Mouse (Mus musculus) embryo, embryonic 11.5 days (tissue): ENCODE measurements around the gene Fgfrl1.

Source experiments
- DNase-seq: peaks from one replicate; pipeline ENCODE4 v3.0.0-alpha.2; 2012; ENCODE audit warnings: low read depth, low spot score

Fgfrl1 gene

GRCm38 (mm10) chr5:108692271-108692670 is at the start of gene Fgfrl1:
Gene Fgfrl1 (plus strand): TSS chr5:108692382.
- no peak for DNase-seq

GRCm38 (mm10) chr5:108643674-108644073 is 48.5 kb upstream of the Fgfrl1 start:
- DNase-seq: no peak

DNA sequence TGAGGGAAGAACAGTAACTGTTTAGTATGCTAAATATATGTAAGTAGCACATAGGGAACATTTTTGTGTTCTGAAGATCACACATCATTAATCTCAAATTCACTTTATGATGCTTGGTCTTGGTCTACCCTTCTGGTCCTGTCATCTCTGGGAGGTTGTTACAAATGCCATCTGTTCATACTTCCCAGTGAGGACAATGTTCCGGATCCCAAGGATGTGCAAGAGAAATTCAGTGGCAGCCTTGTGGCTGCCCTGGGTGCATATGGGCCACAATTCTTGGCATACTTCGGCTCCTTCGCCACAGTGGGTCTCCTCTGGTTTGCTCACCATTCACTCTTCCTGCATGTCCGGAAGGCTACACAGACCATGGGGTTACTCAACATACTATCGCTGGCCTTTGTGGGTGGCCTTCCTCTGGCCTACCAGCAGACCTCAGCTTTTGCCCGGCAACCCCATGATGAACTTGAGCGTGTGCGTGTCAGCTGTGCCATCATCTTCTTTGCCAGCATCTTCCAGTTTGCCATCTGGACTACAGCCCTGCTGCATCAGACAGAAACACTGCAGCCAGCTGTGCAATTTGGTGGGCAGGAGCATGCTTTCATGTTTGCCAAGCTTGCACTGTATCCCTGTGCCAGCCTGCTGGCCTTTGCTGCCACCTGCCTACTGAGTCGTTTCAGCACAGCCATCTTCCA is 46.4 kb upstream of the Fgfrl1 start:
- no peak for DNase-seq

DNA sequence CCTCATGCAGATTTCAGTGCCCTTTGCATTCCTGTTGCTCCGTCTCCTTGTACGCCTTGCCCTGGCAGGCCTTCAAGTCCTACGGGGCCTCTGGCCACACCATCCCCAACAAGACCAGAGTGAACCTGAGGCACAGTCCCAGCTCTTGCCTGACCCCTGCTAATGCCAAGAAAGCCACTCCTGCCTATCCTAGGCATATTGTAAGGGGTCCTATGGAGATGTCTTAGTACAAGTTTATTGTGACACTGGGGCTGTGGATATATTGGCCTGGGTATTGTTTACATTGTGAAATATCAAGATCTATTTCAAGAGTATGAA is 45.9 kb upstream of the Fgfrl1 start:
- no peak for DNase-seq

- no peak for DNase-seq
These were observed 44.9 kb upstream of the Fgfrl1 start for GRCm38 (mm10) chr5:108647311-108647710.

DNA sequence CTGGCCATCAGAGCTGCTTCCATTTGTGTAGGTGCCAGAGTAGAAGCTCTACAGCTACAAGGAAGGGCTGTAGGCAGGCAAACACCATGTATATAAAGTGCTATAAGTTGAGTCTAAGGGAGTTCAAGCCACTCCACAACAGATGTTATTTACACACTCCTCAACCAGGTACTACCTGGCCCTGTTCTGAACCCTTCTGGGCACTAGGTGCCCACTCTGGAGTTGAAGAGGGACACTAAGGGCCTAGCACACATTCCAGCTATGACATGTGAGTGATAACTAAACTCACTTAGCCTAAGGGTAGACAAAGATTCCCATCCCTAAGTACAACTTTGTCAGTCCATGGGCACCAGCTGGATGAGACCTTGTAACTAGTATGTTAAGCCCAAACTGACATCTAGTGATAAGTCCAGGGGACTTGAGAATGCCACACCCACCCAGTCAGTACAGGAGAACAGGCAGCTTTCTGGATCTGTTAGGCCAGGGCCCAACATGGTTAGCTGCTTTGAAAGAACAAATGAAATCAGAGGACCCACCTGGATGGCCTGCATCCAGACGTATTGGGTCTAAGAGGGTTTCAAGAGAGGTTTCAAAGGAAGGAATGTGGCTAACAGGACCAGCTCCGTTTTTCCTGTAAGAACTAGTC is 44.2 kb upstream of the Fgfrl1 start:
- DNase-seq: no peak

- no peak for DNase-seq
These were observed 43.1 kb upstream of the Fgfrl1 start for GRCm38 (mm10) chr5:108648937-108649576.

- no peak for DNase-seq
These were observed 41.8 kb upstream of the Fgfrl1 start for GRCm38 (mm10) chr5:108650341-108650740.

- DNase-seq: no peak
These were observed 41.0 kb upstream of the Fgfrl1 start for GRCm38 (mm10) chr5:108651136-108651720.

GRCm38 (mm10) chr5:108651823-108652222 is 40.4 kb upstream of the Fgfrl1 start:
- peak; percentile 46 for DNase-seq

DNA sequence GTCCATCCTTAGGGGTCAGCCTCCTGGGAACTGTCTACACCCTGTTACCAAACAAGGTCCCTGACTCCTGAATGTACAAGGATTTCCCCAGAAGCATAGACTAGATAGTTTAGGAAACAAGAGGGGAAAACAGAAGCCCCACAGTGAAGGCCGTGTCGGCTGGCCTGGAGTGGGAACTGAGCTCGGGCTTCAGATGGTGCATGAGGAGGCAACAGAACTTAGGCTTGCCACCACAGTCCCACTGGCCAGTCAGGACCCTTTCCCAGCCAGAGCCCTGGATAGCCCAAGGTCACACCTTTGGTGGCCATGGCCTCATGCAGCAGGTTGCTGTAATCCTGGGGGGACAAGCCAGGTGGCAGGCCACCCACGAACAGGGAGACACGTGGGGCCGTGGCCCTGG is 38.8 kb upstream of the Fgfrl1 start:
- no peak for DNase-seq

- DNase-seq: no peak
These were observed 37.7 kb upstream of the Fgfrl1 start for GRCm38 (mm10) chr5:108654444-108654990.

DNA sequence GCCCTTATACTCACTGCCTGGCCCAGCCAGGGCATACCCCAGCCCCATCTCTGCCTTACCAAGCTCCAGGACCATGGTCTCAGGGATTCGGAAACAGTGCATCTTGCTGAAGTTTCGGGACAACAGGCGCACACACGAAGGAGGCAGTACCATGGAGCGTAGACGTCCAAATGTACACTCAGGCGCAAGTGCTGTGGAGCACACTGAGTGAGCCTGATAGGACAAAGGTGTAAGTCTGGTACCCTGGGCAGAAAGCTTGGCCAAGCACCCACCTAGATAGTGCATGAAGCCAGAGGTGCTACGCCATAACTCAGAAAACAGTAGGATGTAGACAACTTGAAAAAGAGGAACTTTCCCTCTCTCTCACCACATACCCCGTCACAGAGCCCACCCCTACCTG is 36.8 kb upstream of the Fgfrl1 start:
- DNase-seq: no peak

- DNase-seq: no peak
These were observed 36.1 kb upstream of the Fgfrl1 start for GRCm38 (mm10) chr5:108655891-108656650.

- no peak for DNase-seq
These were observed 34.8 kb upstream of the Fgfrl1 start for GRCm38 (mm10) chr5:108657406-108657805.

DNA sequence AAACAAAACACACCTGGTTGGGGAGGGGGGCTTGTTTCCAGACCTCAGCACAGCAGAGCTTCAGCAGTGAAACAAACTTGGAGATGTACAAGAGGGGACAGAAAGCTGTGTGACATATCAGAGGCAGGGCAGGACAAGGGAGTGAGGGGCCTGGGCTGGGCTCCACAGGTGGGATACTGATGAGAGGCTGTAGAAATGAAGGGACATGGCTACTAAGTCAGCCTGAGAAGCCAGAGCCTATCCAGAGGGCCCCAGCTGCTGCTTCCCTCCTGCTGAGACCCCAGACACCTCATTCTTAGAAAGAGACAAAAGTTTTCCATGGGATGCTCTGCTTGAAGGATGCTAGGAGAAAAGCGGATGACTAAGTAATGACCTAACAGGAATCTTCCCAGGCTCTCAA is 33.6 kb upstream of the Fgfrl1 start:
- DNase-seq: no peak

- no peak for DNase-seq
These were observed 32.2 kb upstream of the Fgfrl1 start, which contains the start of gene Idua for GRCm38 (mm10) chr5:108659698-108660631. Gene Idua (plus strand): TSS chr5:108660331.

DNA sequence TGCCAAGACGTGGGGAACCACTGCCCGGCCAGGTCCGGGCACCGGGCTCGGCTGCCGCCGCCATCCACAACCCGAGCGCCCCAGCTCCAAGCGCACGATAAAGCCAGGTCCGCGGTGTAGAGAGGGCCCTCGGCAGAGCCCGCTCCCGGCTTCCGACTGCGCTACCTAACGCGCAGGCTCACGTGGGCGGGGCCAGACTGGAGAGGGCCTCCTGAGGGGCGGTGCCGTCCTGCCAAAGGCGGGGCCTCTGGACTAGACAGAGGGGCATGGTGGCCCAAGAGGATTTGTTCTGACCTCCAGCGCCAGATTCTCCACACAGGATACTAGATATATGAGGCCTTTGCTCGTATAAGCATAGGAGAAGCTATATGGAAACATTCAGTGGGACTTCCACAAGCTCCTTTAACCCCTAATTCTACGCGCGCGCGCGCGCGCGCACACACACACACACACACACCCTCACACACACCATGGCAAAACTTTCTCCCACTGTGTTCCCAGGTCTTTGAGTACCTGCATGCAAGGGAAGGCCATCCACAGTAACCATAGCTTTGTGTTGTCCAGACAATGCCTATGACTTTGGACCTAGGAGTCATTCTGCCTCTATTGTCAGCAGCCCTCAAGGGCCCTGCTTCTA is 31.4 kb upstream of the Fgfrl1 start:
- peak; percentile 82 for DNase-seq

DNA sequence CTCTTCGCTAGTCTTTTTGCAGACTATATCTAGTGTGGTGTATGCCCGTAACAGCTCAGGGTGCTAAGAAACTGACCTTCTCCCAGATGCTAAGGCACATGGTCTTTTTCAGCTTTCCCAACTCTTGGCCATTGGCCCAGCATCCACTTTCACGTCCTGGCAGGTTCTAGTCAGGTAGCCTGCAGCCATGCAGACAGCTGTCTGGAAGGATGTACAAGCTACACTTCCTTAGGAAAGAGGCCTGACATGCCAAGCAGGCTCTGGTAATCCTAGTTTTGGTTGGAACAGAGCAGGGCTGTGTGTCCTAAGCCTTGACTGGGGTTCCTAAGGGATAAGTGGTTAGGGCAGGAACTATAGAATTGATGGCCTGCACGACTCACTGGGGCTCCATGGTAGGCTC is 29.4 kb upstream of the Fgfrl1 start:
- no peak for DNase-seq

DNA sequence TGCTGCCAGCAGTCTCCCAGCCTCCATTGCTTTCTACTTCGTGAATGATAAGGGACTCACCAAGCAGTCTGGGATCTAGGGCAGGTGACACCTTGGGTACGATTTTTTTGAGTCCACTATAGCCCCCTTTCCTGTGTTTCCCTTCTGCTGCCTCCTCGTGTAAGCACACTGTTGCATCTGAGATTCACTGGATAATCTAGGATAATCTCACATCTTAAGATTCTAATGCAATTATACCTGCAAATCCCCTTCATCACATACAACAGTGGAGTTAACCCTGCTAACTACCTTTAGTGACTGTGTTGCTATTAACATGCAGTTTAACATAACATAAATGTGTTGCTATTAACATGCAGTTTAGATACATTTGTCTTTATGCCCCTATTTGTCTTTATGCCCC is 27.1 kb upstream of the Fgfrl1 start:
- DNase-seq: no peak
